Mouse (Mus musculus) macrophage (primary cell): ENCODE results near the gene Tob1. TPM values are rescaled to one million over a fixed set of nuclear protein-coding genes. Genes with fewer than 3 reads are reported as not detected.
A peak's percentile ranks its signal among the peaks of the same experiment; 100 is the strongest.

Source experiments
- H3K27ac ChIP-seq: fragments of 350-480 bp; formaldehyde crosslinking; 2 replicates; pipeline ENCODE4 v1.9.0; 2021
- H3K36me3 ChIP-seq: fragments of 350-480 bp; formaldehyde crosslinking; 2 replicates; pipeline ENCODE4 v1.9.0; 2021; ENCODE audit errors: inconsistent target
- H3K4me3 ChIP-seq: fragments of 350-480 bp; formaldehyde crosslinking; 2 replicates; pipeline ENCODE4 v1.9.0; 2021; ENCODE audit errors: inconsistent target
- H3K79me2 ChIP-seq: fragments of 350-480 bp; formaldehyde crosslinking; 2 replicates; pipeline ENCODE4 v1.9.0; 2021; ENCODE audit errors: inconsistent target
- WGBS: methylation state at CpG from one replicate; pipeline ENCODE4 v1.1.7; 2026; ENCODE audit warnings: inconsistent platforms; ENCODE audit not compliant: missing documents; 5-methylcytosine and 5-hydroxymethylcytosine counted together
- polyA plus RNA-seq: library from polyadenylated mRNA; stranded (reverse); fragments of 250-400 nt; gene quantifications from 3 replicates; pipeline ENCODE4 v1.2.4, GENCODE M21; 2018; ENCODE audit warnings: inconsistent platforms

The Tob1 gene
- polyA plus RNA-seq, 1 experiment from 2014 or later, result 11.5 TPM

DNA sequence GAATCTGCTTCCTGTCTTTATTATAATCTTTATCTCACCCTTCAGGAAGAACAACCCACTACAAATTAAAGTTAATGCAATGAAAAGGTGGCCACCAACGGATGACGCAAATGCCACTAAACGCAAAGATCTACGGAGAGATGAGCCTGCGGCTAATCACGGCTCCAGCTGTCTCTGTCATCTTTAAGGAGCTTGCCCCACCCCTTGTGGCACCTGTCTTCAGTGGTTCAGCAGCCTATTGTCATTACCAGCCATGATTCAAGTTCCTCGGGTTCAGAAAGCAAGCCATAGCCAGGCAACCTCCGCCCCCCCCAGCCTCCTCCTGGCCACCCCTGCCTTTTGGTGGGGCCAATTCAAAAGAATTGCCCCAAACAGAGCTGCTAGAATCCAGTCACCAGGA, 29.6 kb upstream of the Tob1 start:
- WGBS, result 84% methylated on average over 8 of the region's 8 CpGs
- Histone ChIP-seq H3K27ac (no peak overlapping the region), H3K4me3 (no peak overlapping the region), H3K36me3 (no peaks in the 10 kb centered on the region), H3K79me2 (no peaks in the 10 kb centered on the region)

- Histone ChIP-seq H3K27ac (no peak overlapping the region), H3K36me3 (no peaks in the 10 kb centered on the region), H3K79me2 (no peaks in the 10 kb centered on the region), H3K4me3 (no peak overlapping the region)
- 97% methylated on average over 4 of the region's 4 CpGs for WGBS
These were observed 28.5 kb upstream of the Tob1 start for GRCm38 (mm10) chr11:94182711-94183110.

- no peaks in the 10 kb centered on the region for H3K79me2 ChIP-seq
- 91% methylated on average over 5 of the region's 5 CpGs for whole genome bisulfite sequencing
- no peaks in the 10 kb centered on the region for H3K36me3 ChIP-seq
- H3K4me3 ChIP-seq, result no peak overlapping the region
- H3K27ac ChIP-seq, result no peak overlapping the region
These were observed 28.1 kb upstream of the Tob1 start for GRCm38 (mm10) chr11:94183120-94183519.

DNA sequence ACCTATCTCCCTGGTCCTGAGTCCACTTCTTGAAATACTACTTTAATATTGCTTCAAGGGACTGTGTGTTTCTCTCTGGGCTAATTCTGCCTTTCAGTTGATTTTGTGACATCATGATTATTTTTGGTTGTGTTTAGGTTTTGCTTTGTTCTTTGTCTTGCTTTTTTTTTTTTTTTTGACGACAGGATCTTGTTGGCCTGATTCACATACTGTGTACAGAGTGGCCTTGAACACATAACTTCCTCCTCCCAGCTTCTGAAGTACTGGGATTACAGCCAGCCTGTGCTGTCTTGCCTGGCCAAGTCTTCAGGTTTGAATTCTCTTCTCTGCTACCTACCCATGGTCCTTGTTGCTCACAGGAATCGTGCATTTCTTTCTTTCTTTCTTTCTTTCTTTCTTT, 27.6 kb upstream of the Tob1 start:
- Histone ChIP-seq H3K27ac (no peak overlapping the region), H3K79me2 (no peaks in the 10 kb centered on the region), H3K4me3 (no peak overlapping the region), H3K36me3 (no peaks in the 10 kb centered on the region)
- 46% methylated on average over 2 of the region's 2 CpGs for WGBS

DNA sequence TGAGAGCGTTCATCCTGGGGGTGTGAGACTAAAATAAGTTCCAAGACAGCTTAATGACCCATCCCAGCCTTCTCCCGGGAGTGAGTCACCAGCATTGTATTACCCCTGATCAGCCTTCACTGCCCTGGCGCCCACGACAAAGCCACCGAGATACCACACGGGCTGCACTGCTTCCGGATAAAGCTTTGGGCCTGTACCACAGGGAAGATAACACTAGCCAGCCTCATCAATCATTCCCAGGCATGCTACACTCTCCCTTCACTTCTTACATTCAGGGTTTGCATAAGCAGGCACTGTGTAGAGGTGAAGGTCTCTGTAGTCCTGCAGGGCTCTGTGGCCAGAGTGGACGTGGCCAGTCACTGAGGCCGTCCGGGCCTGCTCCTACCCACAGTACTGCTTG, 21.7 kb upstream of the Tob1 start:
- H3K27ac ChIP-seq, result no peak overlapping the region
- H3K36me3 ChIP-seq, result no peaks in the 10 kb centered on the region
- WGBS, result 81% methylated on average over 10 of the region's 10 CpGs
- no peaks in the 10 kb centered on the region for H3K79me2 ChIP-seq
- H3K4me3 ChIP-seq, result no peak overlapping the region

DNA sequence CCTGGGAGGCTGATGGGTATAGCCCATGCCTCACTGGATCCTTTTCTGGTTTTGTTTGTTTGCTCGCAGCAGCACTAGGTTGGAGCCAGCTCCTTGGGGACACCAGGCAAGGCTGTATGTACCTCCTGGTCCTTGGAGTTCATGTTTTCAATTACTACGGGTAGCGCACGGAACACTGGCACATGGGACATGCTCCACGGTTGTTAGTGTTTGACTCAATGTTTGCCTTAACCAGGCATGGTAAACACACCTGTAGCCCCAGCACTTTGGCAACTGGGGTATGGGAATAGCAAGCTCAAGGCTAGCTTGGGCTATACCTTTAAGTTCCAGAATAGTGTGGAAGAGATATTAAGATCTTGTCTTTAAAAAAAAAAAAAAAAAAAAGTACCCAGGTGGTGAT, 20.6 kb upstream of the Tob1 start:
- WGBS, result 98% methylated on average over 5 of the region's 5 CpGs
- H3K4me3 ChIP-seq, result no peak overlapping the region
- no peaks in the 10 kb centered on the region for H3K79me2 ChIP-seq
- H3K36me3 ChIP-seq, result no peaks in the 10 kb centered on the region
- H3K27ac ChIP-seq, result no peak overlapping the region

- Histone ChIP-seq H3K36me3 (no peaks in the 10 kb centered on the region), H3K27ac (no peak overlapping the region), H3K79me2 (no peaks in the 10 kb centered on the region), H3K4me3 (no peak overlapping the region)
- 100% methylated on average over 2 of the region's 2 CpGs for WGBS
These were observed 18.1 kb upstream of the Tob1 start for GRCm38 (mm10) chr11:94193109-94193508.

DNA sequence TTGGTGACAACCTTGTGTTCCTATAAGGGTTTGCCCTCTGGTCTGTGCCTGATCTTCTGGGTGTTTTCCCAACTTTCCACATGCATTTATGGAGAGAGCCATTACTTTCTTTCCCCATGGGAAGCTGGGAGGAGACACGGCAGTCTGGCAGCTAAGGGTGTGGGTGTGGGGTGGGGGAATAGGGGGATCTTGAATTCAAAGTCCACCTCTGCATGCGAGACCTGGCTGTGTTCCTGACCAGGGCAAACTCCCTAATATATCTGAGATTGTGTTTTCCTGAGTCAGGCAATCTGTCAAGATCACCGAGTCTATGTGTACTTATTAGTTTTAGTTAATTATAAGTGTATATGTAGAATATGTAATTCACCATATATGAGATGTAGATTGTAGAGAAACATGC, 14.9 kb upstream of the Tob1 start:
- 100% methylated on average over 3 of the region's 3 CpGs for WGBS
- Histone ChIP-seq H3K4me3 (no peak overlapping the region), H3K36me3 (no peaks in the 10 kb centered on the region), H3K79me2 (no peaks in the 10 kb centered on the region), H3K27ac (no peak overlapping the region)

- Histone ChIP-seq H3K27ac (no peak overlapping the region), H3K79me2 (no peaks in the 10 kb centered on the region), H3K4me3 (no peak overlapping the region), H3K36me3 (no peaks in the 10 kb centered on the region)
- WGBS, result 59% methylated on average over 7 of the region's 7 CpGs
These were observed 12.7 kb upstream of the Tob1 start for GRCm38 (mm10) chr11:94198405-94199146.

DNA sequence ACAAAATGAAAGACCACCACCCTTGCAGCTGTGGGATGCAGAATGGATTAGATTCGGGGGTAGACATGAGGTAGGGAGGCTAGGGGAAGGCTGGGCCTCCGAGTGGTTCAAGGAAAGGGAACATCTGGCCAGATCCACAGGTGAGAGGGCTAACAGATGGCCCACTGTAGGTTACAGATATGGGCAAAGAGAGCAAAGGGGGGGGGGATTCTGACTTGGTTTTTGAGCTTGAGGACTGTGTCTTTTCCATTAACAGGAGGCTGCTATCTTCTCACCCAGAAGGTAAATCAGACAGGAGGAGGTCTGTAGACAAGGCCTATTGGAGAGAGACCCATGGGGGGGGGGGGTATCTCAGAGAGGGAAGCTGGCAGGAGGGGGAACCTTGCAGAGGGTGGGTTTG, 11.5 kb upstream of the Tob1 start:
- Histone ChIP-seq H3K4me3 (no peak overlapping the region), H3K36me3 (no peaks in the 10 kb centered on the region), H3K79me2 (no peaks in the 10 kb centered on the region), H3K27ac (no peak overlapping the region)
- WGBS, result 100% methylated on average over 2 of the region's 2 CpGs

DNA sequence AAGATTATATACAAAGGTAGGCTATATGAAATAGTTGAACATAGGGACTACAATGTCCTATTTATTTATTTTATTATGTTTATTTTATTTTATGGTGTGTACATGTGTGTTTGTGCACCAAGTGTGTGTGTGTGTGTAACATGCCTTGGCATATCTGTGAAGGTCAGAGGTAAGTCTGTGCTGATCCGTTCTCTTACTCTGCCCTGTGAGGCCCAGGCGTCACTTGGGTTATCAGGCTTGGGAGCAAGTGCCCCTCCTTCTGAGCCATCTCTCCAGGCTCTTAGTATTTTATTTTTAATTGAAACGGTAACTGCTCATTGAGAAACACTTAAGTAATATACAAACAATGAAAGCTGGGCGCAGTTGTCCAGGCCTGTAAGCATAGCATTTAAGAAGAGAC, 10.8 kb upstream of the Tob1 start:
- Histone ChIP-seq H3K27ac (no peak overlapping the region), H3K36me3 (no peaks in the 10 kb centered on the region), H3K4me3 (no peak overlapping the region), H3K79me2 (no peaks in the 10 kb centered on the region)
- 97% methylated on average over 4 of the region's 4 CpGs for WGBS

- Histone ChIP-seq H3K4me3 (no peak overlapping the region), H3K79me2 (no peaks in the 10 kb centered on the region), H3K27ac (no peak overlapping the region), H3K36me3 (no peaks in the 10 kb centered on the region)
- 95% methylated on average over 5 of the region's 5 CpGs for WGBS
These were observed 9.1 kb upstream of the Tob1 start for GRCm38 (mm10) chr11:94202106-94202505.

DNA sequence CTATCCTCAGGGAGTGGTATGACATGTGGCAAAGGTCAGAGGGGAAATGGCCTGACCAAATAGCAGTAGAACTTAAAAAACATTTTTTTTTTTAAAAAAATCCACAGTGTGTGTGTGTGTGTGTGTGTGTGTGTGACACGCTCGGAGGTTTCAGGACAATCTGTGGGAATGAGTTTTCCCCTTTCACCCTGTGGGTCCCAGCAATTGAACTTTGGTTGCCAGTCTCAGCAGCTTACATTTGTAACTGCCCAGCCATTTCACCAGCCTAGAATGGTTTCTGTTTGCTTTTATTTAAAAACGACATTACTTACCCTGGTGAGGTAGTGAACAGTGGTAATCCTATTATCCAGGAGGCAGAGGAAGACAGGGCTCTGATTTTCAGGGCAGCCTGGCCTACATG, 8.2 kb upstream of the Tob1 start:
- H3K36me3 ChIP-seq, result no peaks in the 10 kb centered on the region
- H3K4me3 ChIP-seq, result no peak overlapping the region
- H3K79me2 ChIP-seq, result no peaks in the 10 kb centered on the region
- WGBS, result 82% methylated on average over 3 of the region's 3 CpGs
- no peak overlapping the region for H3K27ac ChIP-seq

GRCm38 (mm10) chr11:94206398-94207114, 4.7 kb upstream of the Tob1 start:
- Histone ChIP-seq H3K27ac (no peak overlapping the region), H3K4me3 (no peak overlapping the region), H3K36me3 (no peaks in the 10 kb centered on the region), H3K79me2 (no peaks in the 10 kb centered on the region)
- 91% methylated on average over 10 of the region's 10 CpGs for WGBS

GRCm38 (mm10) chr11:94208811-94209675, 2.2 kb upstream of the Tob1 start:
- no peaks in the 10 kb centered on the region for H3K36me3 ChIP-seq
- WGBS, result 58% methylated on average over 8 of the region's 8 CpGs
- H3K27ac ChIP-seq, result peak overlapping the region; percentile 88
- peak overlapping the region; percentile 44; the same call in 1 of the 2 replicates for H3K4me3 ChIP-seq
- H3K79me2 ChIP-seq, result peaks cover 19% of the 10 kb centered on the region
